Mouse (Mus musculus): Measurements from ENCODE around the gene Sel1l3. TPM values are rescaled to one million over a fixed set of nuclear protein-coding genes. Genes with fewer than 3 reads are reported as not detected.
A peak's percentile ranks its signal among the peaks of the same experiment; 100 is the strongest.

Gene Sel1l3
- polyA plus RNA-seq, 1 experiment from 2014 or later, result 3.0 TPM

GRCm38 (mm10) chr5:53241109-53241508 lies 27.4 kb upstream of the Sel1l3 start:
- WGBS, result 53% methylated on average over 2 of the region's 2 CpGs
- no peak for ATAC-seq (ENCODE audit: insufficient number of reproducible peaks, insufficient read depth, low FRiP score, low TSS enrichment)
- no peaks in the 10 kb centered on the region for H3K9me3 ChIP-seq

DNA sequence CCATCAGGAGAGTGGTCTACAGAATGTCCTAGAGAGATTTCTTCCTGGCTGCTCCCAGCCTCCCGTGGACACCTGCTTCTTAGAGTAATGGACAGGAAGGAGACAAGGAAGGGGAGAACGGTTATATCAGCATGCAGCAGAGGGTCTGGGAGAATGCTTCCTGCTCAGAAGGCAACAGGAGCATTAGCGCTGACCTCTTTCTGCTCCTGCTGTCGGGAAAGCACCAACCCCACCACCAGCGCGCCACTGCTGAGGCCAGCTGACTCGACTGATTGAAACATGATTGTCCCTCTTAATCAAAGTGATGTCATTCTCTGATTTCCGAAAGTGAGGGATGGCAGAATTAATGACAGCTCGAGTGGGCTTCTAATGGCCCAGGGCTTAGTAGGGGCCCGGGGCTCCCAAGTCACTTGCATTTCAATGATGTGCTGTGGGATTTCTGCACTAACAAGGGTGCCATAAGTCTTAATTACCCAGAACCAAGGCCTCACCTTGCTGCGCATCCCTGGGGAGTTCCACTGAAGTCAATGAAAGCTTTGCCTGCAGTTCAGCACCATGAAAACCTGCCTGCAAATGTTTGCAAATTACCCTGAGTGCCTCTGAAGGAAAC lies 26.2 kb upstream of the Sel1l3 start:
- no peaks in the 10 kb centered on the region for H3K27me3 ChIP-seq
- ATAC-seq (ENCODE audit: insufficient number of reproducible peaks, insufficient read depth, low FRiP score, low TSS enrichment), result no peak
- no peak overlapping the region for H3K9ac ChIP-seq
- no peaks in the 10 kb centered on the region for H3K9me3 ChIP-seq
- peaks cover 9% of the 10 kb centered on the region; the same call in 1 of the 2 replicates for H3K4me1 ChIP-seq
- H3K4me3 ChIP-seq, result no peak overlapping the region
- WGBS, result 49% methylated on average over 11 of the region's 11 CpGs
- H3K27ac ChIP-seq, result no peak overlapping the region
- H3K36me3 ChIP-seq, result no peaks in the 10 kb centered on the region
- H3K4me2 ChIP-seq (replicated peaks), result no peak overlapping the region

More at GRCm38 (mm10) chr5:53241109-53241508, 27.4 kb upstream of the Sel1l3 start:
- 0 out of 2 replicates have a peak, but pooled peaks cover 6% of the 10 kb centered on the region for H3K4me1 ChIP-seq
- H3K27ac ChIP-seq, result no peak overlapping the region
- H3K9ac ChIP-seq, result no peak overlapping the region
- no peak overlapping the region for H3K4me2 ChIP-seq (replicated peaks)
- no peak overlapping the region for H3K4me3 ChIP-seq
- H3K27me3 ChIP-seq, result no peaks in the 10 kb centered on the region
- H3K36me3 ChIP-seq, result no peaks in the 10 kb centered on the region

GRCm38 (mm10) chr5:53239189-53239588 lies 25.5 kb upstream of the Sel1l3 start:
- H3K36me3 ChIP-seq, result no peaks in the 10 kb centered on the region
- no peak overlapping the region for H3K9ac ChIP-seq
- no peaks in the 10 kb centered on the region for H3K27me3 ChIP-seq
- no peak overlapping the region for H3K4me3 ChIP-seq
- H3K4me1 ChIP-seq, result peaks cover 9% of the 10 kb centered on the region; the same call in 1 of the 2 replicates
- no peak for ATAC-seq (ENCODE audit: insufficient number of reproducible peaks, insufficient read depth, low FRiP score, low TSS enrichment)
- no peak overlapping the region for H3K4me2 ChIP-seq (replicated peaks)
- H3K27ac ChIP-seq, result no peak overlapping the region
- 81% methylated on average over 7 of the region's 7 CpGs for WGBS
- H3K9me3 ChIP-seq, result no peaks in the 10 kb centered on the region

GRCm38 (mm10) chr5:53238761-53239160 lies 25.0 kb upstream of the Sel1l3 start:
- H3K36me3 ChIP-seq, result no peaks in the 10 kb centered on the region
- H3K27me3 ChIP-seq, result no peaks in the 10 kb centered on the region
- no peaks in the 10 kb centered on the region for H3K9me3 ChIP-seq
- no peak for ATAC-seq (ENCODE audit: insufficient number of reproducible peaks, insufficient read depth, low FRiP score, low TSS enrichment)
- no peak overlapping the region for H3K4me3 ChIP-seq
- 74% methylated on average over 7 of the region's 7 CpGs for WGBS
- peaks cover 9% of the 10 kb centered on the region; the same call in 1 of the 2 replicates for H3K4me1 ChIP-seq
- no peak overlapping the region for H3K9ac ChIP-seq
- no peak overlapping the region for H3K27ac ChIP-seq
- no peak overlapping the region for H3K4me2 ChIP-seq (replicated peaks)

GRCm38 (mm10) chr5:53236749-53237148 lies 23.0 kb upstream of the Sel1l3 start:
- H3K9me3 ChIP-seq, result no peaks in the 10 kb centered on the region
- peaks cover 9% of the 10 kb centered on the region; the same call in 1 of the 2 replicates for H3K4me1 ChIP-seq
- no peak overlapping the region for H3K4me2 ChIP-seq (replicated peaks)
- no peaks in the 10 kb centered on the region for H3K27me3 ChIP-seq
- no peak for ATAC-seq (ENCODE audit: insufficient number of reproducible peaks, insufficient read depth, low FRiP score, low TSS enrichment)
- H3K36me3 ChIP-seq, result no peaks in the 10 kb centered on the region
- H3K4me3 ChIP-seq, result no peak overlapping the region
- H3K9ac ChIP-seq, result no peak overlapping the region
- H3K27ac ChIP-seq, result no peak overlapping the region
- 78% methylated on average over 7 of the region's 8 CpGs for WGBS

DNA sequence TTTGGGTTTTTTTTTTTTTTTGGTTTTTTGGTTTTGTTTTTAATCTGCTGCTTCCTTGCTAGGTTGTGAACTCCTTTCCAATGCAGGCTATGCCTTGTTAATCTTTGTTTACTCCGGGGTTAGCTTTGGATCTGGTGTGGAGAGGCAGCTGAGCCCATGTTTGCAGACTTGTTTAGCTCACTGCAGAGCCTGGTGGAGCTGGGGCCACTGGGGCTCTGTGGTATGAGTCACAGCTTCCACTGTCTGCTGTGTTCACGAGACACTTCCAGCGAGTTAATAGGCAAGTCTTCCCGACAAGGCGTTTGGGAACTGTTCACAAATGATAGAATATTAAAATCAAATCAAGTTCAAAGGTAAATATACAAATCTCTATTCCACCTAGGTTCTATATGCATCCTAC lies 22.4 kb upstream of the Sel1l3 start:
- no peak for ATAC-seq (ENCODE audit: insufficient number of reproducible peaks, insufficient read depth, low FRiP score, low TSS enrichment)
- H3K27ac ChIP-seq, result no peak overlapping the region
- H3K27me3 ChIP-seq, result no peaks in the 10 kb centered on the region
- H3K36me3 ChIP-seq, result no peaks in the 10 kb centered on the region
- H3K4me1 ChIP-seq, result peaks cover 9% of the 10 kb centered on the region; the same call in 1 of the 2 replicates
- no peak overlapping the region for H3K4me2 ChIP-seq (replicated peaks)
- no peak overlapping the region for H3K4me3 ChIP-seq
- no peak overlapping the region for H3K9ac ChIP-seq
- 50% methylated on average over 5 of the region's 5 CpGs for WGBS
- no peaks in the 10 kb centered on the region for H3K9me3 ChIP-seq

DNA sequence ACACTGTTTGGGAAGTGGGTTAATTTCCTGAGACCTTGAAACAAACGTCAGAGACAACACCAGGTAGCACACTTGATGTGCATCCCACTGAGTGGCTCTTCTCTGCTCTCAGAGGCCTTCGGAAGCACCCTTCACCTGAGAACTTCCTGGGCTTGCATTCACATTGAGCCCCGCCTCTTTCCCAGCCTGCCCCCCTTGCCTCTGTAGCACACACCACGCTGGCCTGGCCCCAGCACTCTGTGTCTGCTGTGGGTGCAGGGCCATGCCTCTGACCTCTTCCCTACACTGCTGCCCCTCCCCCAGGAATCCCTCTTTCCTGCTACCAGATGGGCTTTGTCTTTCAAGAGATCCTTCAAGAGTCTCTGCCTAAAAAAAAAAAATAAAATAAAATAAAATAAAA lies 21.8 kb upstream of the Sel1l3 start:
- peaks cover 9% of the 10 kb centered on the region; the same call in 1 of the 2 replicates for H3K4me1 ChIP-seq
- no peak overlapping the region for H3K9ac ChIP-seq
- H3K4me2 ChIP-seq (replicated peaks), result no peak overlapping the region
- no peaks in the 10 kb centered on the region for H3K27me3 ChIP-seq
- H3K4me3 ChIP-seq, result no peak overlapping the region
- no peaks in the 10 kb centered on the region for H3K9me3 ChIP-seq
- H3K27ac ChIP-seq, result no peak overlapping the region
- no peak for ATAC-seq (ENCODE audit: insufficient number of reproducible peaks, insufficient read depth, low FRiP score, low TSS enrichment)
- WGBS, result 16% methylated on average over 4 of the region's 4 CpGs
- no peaks in the 10 kb centered on the region for H3K36me3 ChIP-seq

- WGBS, result 44% methylated on average over 4 of the region's 4 CpGs
- Histone ChIP-seq H3K27ac (no peak overlapping the region), H3K4me1 (peaks cover 2% of the 10 kb centered on the region; the same call in 1 of the 2 replicates), H3K4me2 (replicated peaks) (no peak overlapping the region), H3K4me3 (no peak overlapping the region), H3K36me3 (no peaks in the 10 kb centered on the region), H3K9me3 (no peaks in the 10 kb centered on the region), H3K9ac (no peak overlapping the region), H3K27me3 (no peaks in the 10 kb centered on the region)
- ATAC-seq (ENCODE audit: insufficient number of reproducible peaks, insufficient read depth, low FRiP score, low TSS enrichment), result no peak
These were observed 16.8 kb upstream of the Sel1l3 start for GRCm38 (mm10) chr5:53230560-53230959.

DNA sequence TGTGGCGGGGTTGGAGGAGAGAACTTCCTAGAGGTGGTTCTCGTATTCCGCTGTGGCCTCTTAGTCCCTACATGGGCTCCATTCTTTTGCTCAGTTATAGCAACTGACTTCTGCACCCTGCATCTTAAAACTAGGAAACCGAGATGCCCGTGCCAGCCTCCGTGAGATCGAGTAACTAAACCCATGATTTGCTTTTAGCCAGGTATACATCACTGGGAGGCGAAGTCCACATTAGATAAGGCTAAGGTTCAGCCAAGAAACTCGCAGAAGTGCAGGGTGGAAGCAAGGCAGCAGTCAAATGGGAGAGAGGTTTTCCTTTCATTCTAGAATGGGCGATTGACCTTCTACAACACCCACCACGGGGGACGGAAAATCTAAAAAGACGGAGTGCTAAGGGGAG lies 11.7 kb upstream of the Sel1l3 start:
- no peaks in the 10 kb centered on the region for H3K4me1 ChIP-seq
- no peak for ATAC-seq (ENCODE audit: insufficient number of reproducible peaks, insufficient read depth, low FRiP score, low TSS enrichment)
- no peaks in the 10 kb centered on the region for H3K9me3 ChIP-seq
- H3K4me2 ChIP-seq (replicated peaks), result no peak overlapping the region
- 88% methylated on average over 13 of the region's 13 CpGs for WGBS
- H3K4me3 ChIP-seq, result no peak overlapping the region
- no peak overlapping the region for H3K9ac ChIP-seq
- no peak overlapping the region for H3K27ac ChIP-seq
- no peaks in the 10 kb centered on the region for H3K27me3 ChIP-seq
- H3K36me3 ChIP-seq, result no peaks in the 10 kb centered on the region

GRCm38 (mm10) chr5:53214801-53215200 lies 1.1 kb upstream of the Sel1l3 start:
- Histone ChIP-seq H3K27ac (no peak overlapping the region), H3K4me2 (replicated peaks) (no peak overlapping the region), H3K27me3 (peaks cover 50% of the 10 kb centered on the region), H3K9ac (no peak overlapping the region), H3K4me1 (peaks cover 8% of the 10 kb centered on the region; the same call in 1 of the 2 replicates), H3K9me3 (no peaks in the 10 kb centered on the region), H3K36me3 (no peaks in the 10 kb centered on the region), H3K4me3 (no peak overlapping the region)
- 5% methylated on average over 1 of the region's 1 CpGs for WGBS
- ATAC-seq (ENCODE audit: insufficient number of reproducible peaks, insufficient read depth, low FRiP score, low TSS enrichment), result no peak

- Histone ChIP-seq H3K36me3 (no peaks in the 10 kb centered on the region), H3K4me2 (replicated peaks) (peak overlapping the region; percentile 100), H3K9me3 (no peaks in the 10 kb centered on the region), H3K27ac (no peak overlapping the region), H3K4me1 (peaks cover 8% of the 10 kb centered on the region; the same call in 1 of the 2 replicates), H3K4me3 (no peak overlapping the region), H3K27me3 (peaks cover 50% of the 10 kb centered on the region), H3K9ac (no peak overlapping the region)
- no peak for ATAC-seq (ENCODE audit: insufficient number of reproducible peaks, insufficient read depth, low FRiP score, low TSS enrichment)
- 13% methylated on average over 5 of the region's 5 CpGs for WGBS
These were observed 635 bp upstream of the Sel1l3 start for GRCm38 (mm10) chr5:53214362-53214761.

- no peak for ATAC-seq (ENCODE audit: insufficient number of reproducible peaks, insufficient read depth, low FRiP score, low TSS enrichment)
- Histone ChIP-seq H3K4me2 (replicated peaks) (peak overlapping the region; percentile 100), H3K27ac (no peak overlapping the region), H3K4me3 (peak overlapping the region; percentile 64), H3K4me1 (peaks cover 8% of the 10 kb centered on the region; the same call in 1 of the 2 replicates), H3K27me3 (peaks cover 50% of the 10 kb centered on the region), H3K36me3 (no peaks in the 10 kb centered on the region), H3K9me3 (no peaks in the 10 kb centered on the region), H3K9ac (peak overlapping the region; percentile 70)
- under 1% methylated on average over 61 of the region's 99 CpGs for WGBS
These were observed 681 bp downstream of the Sel1l3 start for GRCm38 (mm10) chr5:53212782-53213710.
